Mouse (Mus musculus): Measurements from ENCODE around the gene Hand1. TPM values are rescaled to one million over a fixed set of nuclear protein-coding genes. Genes with fewer than 3 reads are reported as not detected.
"Not testable (repeated sequence)": the region's sequence is repeated elsewhere in the genome, so short reads cannot be mapped to it uniquely, and the experiment has no call there.

Hand1 gene
- total RNA-seq, 2 experiments from 2014 or later, result not detected

DNA sequence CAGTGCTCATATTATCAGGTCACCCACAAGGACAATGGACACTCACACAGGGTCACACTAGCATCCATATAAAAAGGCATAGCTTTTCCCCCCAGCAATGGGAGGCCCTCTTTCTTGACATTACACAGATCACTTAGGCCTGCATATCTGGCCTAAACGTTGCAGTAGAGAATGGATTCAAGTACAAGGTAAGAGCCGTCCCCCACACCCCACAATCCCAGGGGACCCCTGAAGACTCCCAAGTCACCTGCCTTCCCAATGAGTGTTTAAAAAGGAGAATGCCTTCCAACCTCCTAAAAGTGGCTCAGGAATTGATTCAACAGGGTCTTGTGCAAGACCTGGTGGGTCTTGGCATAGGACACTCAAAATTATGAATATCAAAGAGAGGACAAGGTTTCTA is 2.7 kb upstream of the Hand1 start:
- no peak for ATAC-seq (replicated peaks; ENCODE audit: low FRiP score, poor library complexity, severe bottlenecking)

DNA sequence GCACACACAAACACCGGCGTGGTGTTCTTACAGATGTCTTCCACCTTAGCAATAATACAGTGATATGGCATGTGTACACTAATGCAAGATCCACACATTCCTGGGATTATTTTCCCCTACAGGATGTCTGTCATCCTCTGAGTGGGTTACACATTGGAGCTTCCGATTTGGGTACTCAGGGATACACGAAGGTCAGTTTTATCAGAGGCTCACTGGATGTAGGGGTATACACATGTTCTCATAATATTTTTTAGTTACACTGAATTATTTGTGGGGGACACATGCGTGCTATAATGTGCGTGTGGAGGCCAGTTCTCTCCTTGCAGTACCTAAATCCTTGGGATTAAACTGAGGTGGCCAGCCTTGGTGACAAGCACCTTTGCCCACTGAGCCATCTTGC is 1.4 kb upstream of the Hand1 start:
- ATAC-seq (replicated peaks; ENCODE audit: low FRiP score, poor library complexity, severe bottlenecking), result no peak

DNA sequence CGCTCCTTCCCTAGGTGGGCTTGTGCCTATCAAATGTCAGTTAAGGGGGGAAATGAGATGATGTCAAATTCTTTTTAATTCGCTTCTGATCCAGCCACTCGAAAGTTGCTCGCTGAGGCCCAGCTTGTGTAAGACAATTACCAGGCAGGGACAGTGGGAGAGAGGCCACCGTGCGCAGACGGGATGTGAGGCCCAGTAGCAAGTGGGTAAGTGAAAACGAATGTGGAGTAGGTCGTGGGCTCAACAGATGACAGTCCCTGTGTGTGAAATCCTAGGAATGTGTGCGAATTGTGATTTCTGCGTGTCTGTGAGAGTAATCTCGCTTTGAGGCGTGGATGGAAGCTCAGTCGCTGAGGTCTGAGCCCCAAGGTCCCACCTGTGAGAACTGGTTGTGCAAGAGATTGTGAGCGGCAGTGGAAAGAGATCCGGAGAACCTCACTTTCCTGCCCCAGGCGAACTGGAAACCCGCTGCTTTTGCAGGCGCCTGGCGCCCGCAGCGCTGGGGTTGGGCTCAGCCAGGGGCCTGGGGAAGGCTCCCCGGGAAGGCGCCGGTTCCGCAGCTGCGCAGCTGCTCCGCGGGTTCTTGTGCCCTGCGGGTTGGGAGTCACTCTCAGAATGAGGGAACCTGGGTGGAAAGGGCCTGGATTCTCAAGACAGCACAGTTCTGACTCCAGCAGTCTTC is 819 bp upstream of the Hand1 start:
- ATAC-seq (replicated peaks; ENCODE audit: low FRiP score, poor library complexity, severe bottlenecking), result no peak

DNA sequence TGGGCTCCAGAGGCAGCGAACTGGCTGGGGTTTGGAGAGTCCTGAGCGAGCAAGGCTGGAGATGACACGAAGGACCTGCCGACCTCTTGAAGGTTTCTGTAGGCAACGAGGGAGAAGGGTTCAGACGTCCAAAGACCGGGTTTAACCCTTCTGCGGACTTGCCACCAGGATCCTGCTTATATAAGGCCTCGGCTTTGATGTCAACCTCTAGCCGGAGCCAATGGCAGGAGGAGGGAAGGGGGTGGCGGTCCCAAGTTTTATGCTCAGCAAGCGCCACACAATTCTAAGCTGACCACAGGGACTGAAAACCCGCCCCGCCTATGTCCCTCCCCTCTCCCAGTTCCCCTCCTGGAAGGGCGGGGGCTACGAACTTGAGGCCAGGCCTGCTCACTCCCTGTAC is 757 bp downstream of the Hand1 start:
- ATAC-seq (replicated peaks; ENCODE audit: low FRiP score, poor library complexity, severe bottlenecking), result no peak

- 0 out of 2 replicates have a peak, but pooled peaks have one; percentile 6 for ATAC-seq (replicated peaks; ENCODE audit: low FRiP score, poor library complexity, severe bottlenecking)
These were observed 1.3 kb downstream of the Hand1 start for GRCm38 (mm10) chr11:57831281-57831781.

DNA sequence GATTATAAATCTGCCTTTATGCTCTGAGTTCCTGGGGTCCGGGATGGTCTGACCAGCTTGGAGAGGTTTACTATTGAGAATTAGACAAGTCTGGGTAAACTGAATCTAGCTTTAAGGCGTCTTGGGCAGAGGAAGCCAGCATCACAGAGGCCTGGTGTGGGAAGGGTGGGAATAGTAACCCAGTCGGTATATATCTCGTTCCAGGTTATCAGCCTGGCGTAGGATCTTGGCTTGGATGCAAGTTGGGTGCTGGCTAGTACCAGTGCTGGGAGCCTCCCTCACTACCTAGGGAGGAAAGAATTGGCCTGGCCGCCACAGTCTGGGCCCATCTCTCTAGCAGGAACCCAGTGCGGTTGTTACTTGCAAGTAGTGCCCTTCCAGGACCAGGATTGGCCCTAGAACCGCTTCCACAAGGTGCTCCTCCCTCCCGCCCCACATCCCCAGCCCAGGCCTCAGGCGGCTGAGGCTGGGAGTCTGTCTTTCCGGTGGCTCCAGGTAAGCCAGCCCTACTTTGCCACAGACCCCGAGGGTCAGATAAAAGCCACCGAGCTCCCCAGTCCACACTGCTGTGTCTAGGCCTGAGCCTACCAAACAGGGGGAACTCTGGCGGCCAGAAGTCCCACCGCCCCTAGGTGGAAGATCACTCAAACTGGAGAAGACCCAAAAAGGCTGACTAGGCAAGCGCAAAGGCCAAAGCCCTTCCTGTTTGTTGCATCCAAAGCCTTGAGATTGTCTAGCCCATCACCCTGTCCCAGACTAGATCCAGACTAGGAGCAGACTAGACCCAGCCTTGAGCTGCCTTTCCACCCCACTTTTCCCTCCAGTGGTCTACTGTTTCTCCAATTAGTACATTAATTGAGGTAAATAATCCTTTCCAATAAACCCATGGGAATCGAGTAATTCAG is 2.5 kb downstream of the Hand1 start:
- no peak for ATAC-seq (replicated peaks; ENCODE audit: low FRiP score, poor library complexity, severe bottlenecking)

DNA sequence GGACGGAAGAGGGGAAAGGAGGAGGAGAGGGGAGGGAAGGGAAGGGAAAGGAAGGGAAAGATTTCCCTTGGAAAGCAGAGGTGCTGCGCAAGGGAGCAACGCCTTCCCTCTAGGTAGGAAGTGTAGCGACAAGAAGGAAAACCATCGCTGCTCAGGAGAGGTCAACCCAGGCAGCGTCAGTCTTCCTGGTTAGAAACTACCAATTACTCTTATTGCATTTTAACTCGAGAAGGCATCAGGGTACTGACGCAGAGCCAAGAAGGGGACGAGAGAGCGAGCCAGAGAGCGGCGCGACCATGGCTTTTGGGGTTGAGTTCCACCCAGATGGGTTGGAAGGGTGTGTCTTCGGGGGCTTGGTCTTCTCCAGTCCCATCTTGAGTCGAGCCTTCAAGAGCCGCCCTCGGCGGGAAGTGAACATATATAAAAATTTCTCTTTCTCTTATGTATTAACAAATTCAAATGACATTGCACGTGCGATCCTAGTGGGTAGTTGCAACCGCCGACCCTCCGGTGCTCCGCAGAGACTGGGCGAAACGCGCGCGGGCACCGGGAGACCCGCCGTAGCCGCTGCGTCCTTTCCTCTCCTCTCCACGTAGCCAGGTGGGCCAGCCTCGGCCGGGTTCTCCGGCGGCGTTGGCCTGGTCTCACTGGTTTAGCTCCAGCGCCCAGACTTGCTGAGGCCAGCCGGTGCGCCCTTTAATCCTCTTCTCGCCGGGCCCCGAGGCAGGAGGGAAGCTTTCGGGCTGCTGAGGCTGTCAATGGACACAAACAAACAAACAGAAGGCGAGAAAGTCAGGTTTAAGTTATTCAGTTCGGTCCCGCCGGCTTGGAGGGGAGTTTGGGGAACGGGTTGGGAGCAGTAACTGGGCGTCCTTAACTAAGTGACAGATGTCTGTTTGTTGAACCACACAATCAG is 3.4 kb downstream of the Hand1 start:
- no peak for ATAC-seq (replicated peaks; ENCODE audit: low FRiP score, poor library complexity, severe bottlenecking)

- ATAC-seq (replicated peaks; ENCODE audit: low FRiP score, poor library complexity, severe bottlenecking), result no peak
These were observed 4.6 kb downstream of the Hand1 start for GRCm38 (mm10) chr11:57827915-57828545.

DNA sequence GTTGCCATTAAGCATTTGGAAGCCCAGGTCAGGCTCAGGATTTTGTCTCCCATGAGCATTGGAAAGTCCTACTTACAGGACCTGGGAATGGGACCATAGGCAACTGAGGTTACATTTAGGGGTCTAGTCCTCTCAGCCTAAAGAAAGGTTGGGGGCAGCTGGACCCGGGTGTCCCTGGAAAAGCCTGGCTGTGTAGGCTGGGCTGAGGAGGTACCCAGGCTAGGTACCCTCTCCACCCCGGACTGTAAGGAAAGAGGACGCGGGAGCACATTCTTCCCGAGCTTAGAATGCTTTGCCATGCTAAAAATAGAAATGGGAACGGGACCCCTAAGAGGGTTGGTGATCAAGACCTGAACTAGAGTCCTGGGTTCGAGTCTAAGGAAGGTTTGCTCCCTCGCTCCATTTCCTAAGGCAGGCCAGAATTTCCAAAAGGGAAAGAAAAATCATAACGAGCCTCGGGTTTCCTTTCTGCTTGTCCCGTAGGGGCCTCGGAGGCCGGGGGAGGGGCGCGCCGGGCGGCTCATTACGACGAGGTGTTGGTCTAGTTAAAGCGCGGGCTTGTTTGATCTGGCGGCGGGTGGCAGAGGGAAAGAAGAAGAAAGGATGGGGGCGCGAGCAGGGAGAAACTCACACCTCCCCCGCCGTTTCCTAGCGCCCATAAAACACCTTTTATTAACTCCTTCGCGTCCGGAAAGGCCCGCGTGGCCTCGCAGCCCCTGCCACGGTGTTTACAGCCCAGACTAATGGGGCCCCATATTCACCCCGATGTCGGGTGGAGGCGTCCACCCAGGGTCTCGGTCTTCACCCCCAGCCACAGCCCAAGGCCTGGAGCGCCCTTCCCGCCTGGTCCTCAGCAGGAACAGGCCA is 5.3 kb downstream of the Hand1 start:
- no peak for ATAC-seq (replicated peaks; ENCODE audit: low FRiP score, poor library complexity, severe bottlenecking)

DNA sequence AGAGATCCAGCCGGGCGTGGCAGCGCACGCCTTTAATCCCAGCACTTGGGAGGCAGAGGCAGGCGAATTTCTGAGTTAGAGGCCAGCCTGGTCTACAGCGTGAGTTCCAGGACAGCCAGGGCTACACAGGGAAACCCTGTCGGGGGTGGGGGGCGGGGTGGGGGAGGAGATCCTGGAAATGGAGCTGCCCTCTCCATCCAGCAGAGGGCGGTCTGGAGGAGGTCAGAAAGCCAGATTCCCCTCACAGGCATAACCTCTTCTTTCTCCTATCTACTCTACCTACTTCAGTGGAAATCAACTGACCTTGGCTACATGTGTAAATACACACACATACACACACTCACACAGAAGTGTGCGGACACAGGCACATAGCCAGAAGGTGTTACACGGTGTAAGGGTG is 7.4 kb downstream of the Hand1 start:
- ATAC-seq (replicated peaks; ENCODE audit: low FRiP score, poor library complexity, severe bottlenecking), result not testable (repeated sequence)

GRCm38 (mm10) chr11:57823714-57824113 is 8.9 kb downstream of the Hand1 start:
- ATAC-seq (replicated peaks; ENCODE audit: low FRiP score, poor library complexity, severe bottlenecking), result no peak

DNA sequence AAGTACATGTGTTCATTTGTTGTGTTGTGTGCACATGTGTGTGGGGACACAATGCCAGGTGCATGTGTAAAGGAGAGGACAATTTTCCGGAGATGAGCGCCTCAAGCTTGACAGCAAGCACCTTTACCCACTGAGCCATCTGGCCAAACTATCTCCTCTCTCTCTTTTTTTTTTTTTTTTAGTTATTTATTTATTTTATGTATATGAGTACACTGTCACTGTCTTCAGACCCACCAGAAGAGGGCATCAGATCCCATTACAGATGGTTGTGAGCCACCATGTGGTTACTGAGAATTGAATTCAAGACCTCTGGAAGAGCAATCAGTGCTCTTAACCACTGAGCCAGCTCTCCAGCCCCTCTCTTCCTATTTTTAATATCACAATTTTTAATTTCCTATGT is 9.5 kb downstream of the Hand1 start:
- ATAC-seq (replicated peaks; ENCODE audit: low FRiP score, poor library complexity, severe bottlenecking), result not testable (repeated sequence)

DNA sequence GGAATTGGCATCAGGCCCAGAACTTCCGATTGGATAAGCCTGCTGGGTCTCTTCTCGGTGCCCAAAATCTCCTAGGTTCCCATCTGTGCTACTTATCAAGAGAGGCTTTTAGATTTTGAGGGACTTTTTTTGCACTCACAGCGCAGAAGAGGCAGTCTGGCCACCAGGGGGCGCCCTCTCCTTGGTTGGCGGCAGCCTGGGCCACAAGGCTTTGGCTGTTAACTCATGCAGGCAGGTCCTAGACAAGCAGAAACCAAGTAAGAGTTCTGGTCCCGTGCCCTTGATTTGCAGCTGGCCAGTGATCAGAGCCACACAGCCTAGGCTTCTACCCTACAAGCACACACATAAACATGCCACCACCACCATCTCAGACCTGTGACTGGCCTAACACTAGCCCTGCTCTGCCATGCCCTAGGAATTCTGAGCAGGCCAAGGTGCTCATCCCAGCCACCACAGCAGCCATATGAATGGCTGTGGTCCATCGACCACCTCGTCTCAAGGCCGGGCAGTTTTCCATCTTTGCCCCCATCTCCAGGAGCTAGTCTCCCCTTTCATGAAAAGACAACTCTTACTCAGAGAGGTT is 12.5 kb downstream of the Hand1 start:
- ATAC-seq (replicated peaks; ENCODE audit: low FRiP score, poor library complexity, severe bottlenecking), result peak; percentile 56; the same call in 1 of the 2 replicates

- no peak for ATAC-seq (replicated peaks; ENCODE audit: low FRiP score, poor library complexity, severe bottlenecking)
These were observed 14.4 kb downstream of the Hand1 start for GRCm38 (mm10) chr11:57818189-57818588.

GRCm38 (mm10) chr11:57813641-57814040 is 19.0 kb downstream of the Hand1 start:
- ATAC-seq (replicated peaks; ENCODE audit: low FRiP score, poor library complexity, severe bottlenecking), result no peak

GRCm38 (mm10) chr11:57812212-57812611 is 20.4 kb downstream of the Hand1 start:
- ATAC-seq (replicated peaks; ENCODE audit: low FRiP score, poor library complexity, severe bottlenecking), result no peak; the same call in 1 of the 2 replicates

DNA sequence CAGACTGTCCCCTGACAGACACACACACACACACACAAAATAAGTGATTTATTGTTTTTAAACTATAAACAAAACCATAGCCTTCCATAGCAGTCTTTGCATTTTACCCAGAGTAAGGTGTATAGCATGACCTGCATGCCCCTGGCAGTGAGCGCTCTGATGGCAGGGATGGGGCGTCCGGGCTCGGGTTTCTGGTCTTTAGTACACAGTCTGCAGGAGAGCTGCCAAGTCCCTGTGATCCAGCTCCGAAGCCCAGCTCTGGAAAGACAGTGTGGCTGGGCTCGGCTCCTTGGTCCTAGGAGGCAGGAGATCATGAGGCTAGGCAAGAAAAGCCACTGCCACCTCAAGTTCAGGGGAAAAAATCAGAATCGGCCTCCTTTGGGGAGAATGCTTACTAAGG is 21.6 kb downstream of the Hand1 start:
- no peak for ATAC-seq (replicated peaks; ENCODE audit: low FRiP score, poor library complexity, severe bottlenecking)

DNA sequence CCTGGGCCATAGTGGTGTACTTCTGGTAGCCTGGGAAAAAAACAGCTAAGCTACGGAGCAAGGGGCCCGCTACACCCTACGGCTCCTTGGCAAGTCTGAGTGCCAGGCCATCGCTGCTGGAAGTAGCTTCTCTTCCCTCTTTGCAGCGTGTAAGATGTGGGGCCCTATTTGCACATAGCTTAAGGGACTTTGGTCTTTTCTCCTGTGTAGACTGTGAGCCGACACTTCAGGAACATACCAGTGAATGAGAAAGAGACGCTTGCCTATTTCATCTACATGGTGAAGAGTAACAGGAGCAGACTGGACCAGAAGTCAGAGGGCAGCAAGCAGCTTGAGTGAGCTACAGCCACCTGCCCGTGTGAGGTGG is 22.9 kb downstream of the Hand1 start:
- ATAC-seq (replicated peaks; ENCODE audit: low FRiP score, poor library complexity, severe bottlenecking), result no peak

All from erythroid progenitor cell, adult 5-6 weeks (primary cell).